In the genomic region with DNA sequence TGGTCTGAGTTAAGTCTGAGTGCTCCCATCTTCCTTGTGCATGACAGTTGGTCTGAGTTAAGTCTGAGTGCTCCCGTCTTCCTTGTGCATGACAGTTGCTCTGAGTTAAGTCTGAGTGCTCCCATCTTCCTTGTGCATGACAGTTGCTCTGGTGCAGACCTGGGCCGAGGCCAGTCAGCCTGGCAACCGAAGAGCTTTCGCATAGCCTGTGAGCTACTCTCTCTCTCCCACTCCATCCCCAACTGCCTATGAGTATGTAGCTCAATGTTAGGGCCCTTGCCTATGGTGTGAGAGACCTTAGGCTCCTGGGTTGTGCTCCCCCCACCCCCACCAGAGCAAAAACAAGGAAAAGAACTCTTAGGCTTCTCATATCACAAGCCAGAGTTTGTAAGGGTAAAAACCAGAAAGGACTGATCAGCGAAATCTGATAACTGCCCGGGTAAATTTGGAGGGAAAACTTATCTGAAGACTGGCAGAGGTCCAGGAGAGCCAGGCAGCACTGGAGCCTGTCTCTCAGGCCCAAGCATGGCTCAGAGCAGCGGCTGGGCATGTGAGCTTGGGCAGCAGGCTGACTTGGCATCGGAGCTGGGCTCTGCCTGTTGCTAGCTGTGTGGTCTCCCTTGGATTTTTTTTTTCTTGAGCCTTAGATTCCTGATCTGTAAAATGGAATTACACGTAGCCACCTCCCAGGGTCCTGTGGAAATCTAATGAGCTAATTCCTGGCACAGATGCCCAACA, we compare ENCODE assay signal across 11 mouse cellular contexts. TPM values are rescaled to one million over a fixed set of nuclear protein-coding genes. Genes with fewer than 3 reads are reported as not detected.
A peak's percentile ranks its signal among the peaks of the same experiment; 100 is the strongest.
DNase-seq lines count a peak whose midpoint lies in the region; ATAC-seq and TF ChIP-seq lines count a peak whose summit lies in the region.
"Had no signal": no experiment of that assay in that cellular context is flagged by ENCODE, and none has a peak within 500 bp of the region (broad histone marks: within the 10 kb centered on the region; RNA-seq: fewer than 3 reads in every experiment).

No protein-coding gene starts in this region.

- peaks cover 12% of the 10 kb centered on the region; the same call in 1 of the 2 replicates for H3K4me1 ChIP-seq in embryonic fibroblast, embryonic 13.5 days (ENCODE audit: control insufficient read depth, insufficient read depth, low read length)
- H3K4me1 ChIP-seq in limb, embryonic 15.5 days: peaks cover 41% of the 10 kb centered on the region

- 43% methylated on average over 9 of the region's 9 CpGs for WGBS in limb, embryonic 15.5 days

- no peaks in the 10 kb centered on the region for H3K27me3 ChIP-seq in limb, embryonic 15.5 days
- H3K27me3 ChIP-seq: liver, embryonic 13.5 days had no signal

- peaks cover 28% of the 10 kb centered on the region for H3K36me3 ChIP-seq in limb, embryonic 15.5 days
- H3K36me3 ChIP-seq: liver, embryonic 13.5 days had no signal

- no peak for TF ChIP-seq POLR2A in embryonic fibroblast, embryonic 13.5 days (IDR thresholded peaks at IDR 0.05; ENCODE audit: low read depth, low read length)

- H3K9ac ChIP-seq in limb, embryonic 15.5 days: no peak overlapping the region
- H3K9ac ChIP-seq: liver, embryonic 13.5 days had no signal

- H3K4me2 ChIP-seq in limb, embryonic 15.5 days: no peak overlapping the region
- H3K4me2 ChIP-seq: liver, embryonic 13.5 days had no signal

- H3K9me3 ChIP-seq in limb, embryonic 15.5 days: no peaks in the 10 kb centered on the region
- H3K9me3 ChIP-seq: liver, embryonic 13.5 days had no signal

- DNase-seq in frontal cortex, postnatal 25 days (ENCODE audit: low spot score in 2 of 2): no peak
- peak; percentile 33 for DNase-seq in 3T3-L1 (ENCODE audit: low read depth, low spot score)
- no peak for DNase-seq in urinary bladder, postnatal 25 days (ENCODE audit: low spot score)
- no peak for DNase-seq in spleen, postnatal 4 days (ENCODE audit: low spot score in 2 of 2)
- no peak for DNase-seq in adipocyte (ENCODE audit: low spot score)
- DNase-seq: heart, postnatal 10 days; liver, embryonic 13.5 days; thymus, adult 18-20 months had no signal

- H3K27ac ChIP-seq in embryonic fibroblast, embryonic 13.5 days (ENCODE audit: insufficient read depth, low read length): peak overlapping the region; percentile 2; the same call in 1 of the 2 replicates
- H3K27ac ChIP-seq in limb, embryonic 15.5 days: peak overlapping the region; percentile 64; the same call in 1 of the 2 replicates
- H3K27ac ChIP-seq: liver, embryonic 13.5 days had no signal

- no peak overlapping the region for H3K4me3 ChIP-seq in embryonic fibroblast, embryonic 13.5 days (ENCODE audit: insufficient read depth, low read length)
- H3K4me3 ChIP-seq in limb, embryonic 15.5 days: no peak overlapping the region
- H3K4me3 ChIP-seq: liver, embryonic 13.5 days had no signal

- ATAC-seq in frontal cortex, adult (ENCODE audit: low TSS enrichment): peak; percentile 13; the same call in 1 of the 2 replicates
- no peak for ATAC-seq in limb, embryonic 15.5 days (ENCODE audit: insufficient number of reproducible peaks, low FRiP score, low TSS enrichment, low read depth)

- TF ChIP-seq CTCF in embryonic fibroblast, embryonic 13.5 days (IDR thresholded peaks at IDR 0.05; ENCODE audit: borderline replicate concordance, insufficient read depth, low read length): no peak

RNA-seq across cellular contexts. Expression of a gene that starts 46.1 kb away (rescaled TPM):
- 12.6 and 19.3 TPM in 2 replicates for polyA plus RNA-seq in embryonic fibroblast, embryonic 13.5 days (2011; ENCODE audit: insufficient read length, low read depth, missing spikeins)
- 17.1 and 18.0 TPM in 2 replicates for polyA plus RNA-seq in limb, embryonic 15.5 days (2015; fragmentation: Nextera tagmentation; extraction: Ambion mirVana)
